Mouse (Mus musculus): Measurements from ENCODE around the gene Mtus2. TPM values are rescaled to one million over a fixed set of nuclear protein-coding genes. Genes with fewer than 3 reads are reported as not detected.
A peak's percentile ranks its signal among the peaks of the same experiment; 100 is the strongest.

The Mtus2 gene
- polyA plus RNA-seq, 1 experiment from 2014 or later = 27.7 TPM

DNA sequence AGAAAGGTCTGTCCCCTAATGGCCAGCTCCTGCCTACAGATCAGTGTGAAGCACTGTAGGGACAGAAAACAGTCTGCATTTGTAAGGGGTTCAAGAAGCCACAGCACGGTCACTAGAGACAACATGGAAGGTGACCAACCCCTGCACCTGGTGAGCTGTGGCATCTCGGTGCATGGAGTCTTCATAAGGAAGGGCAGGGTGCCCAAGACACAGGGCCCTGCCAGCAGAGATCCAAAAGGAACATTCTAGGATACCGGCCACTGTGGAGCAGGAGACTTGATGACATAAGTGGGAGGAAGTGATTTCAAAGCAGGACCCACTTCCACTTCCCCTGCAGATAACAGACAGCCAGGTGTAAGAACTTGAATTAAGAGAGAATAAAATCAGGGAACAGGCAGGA, 398.7 kb downstream of the Mtus2 start:
- no peak for DNase-seq (ENCODE audit: low spot score)
- WGBS = 89% methylated on average over 3 of the region's 3 CpGs
- no peak overlapping the region for H3K9ac ChIP-seq (ENCODE audit: low read length)

DNA sequence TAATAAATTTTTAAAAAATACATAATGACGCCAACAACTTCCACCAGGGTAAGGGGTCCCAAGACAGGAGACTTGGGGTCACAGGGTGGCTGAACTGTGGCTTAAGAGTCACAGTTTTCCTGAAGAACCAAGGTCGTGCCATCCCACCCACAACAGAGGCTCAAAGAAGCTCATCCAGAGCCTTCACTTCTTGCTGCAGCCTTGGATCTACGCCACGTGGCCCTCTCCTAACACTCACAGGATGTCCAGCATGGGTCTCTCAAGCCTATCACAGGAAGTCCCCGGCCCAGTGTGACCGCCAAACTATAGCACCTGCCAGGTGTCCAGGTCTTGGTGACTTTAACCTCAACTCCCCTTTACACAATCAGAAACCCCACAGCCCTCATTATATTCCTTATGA, 400.0 kb downstream of the Mtus2 start:
- ATAC-seq (replicated peaks; ENCODE audit: low FRiP score, low TSS enrichment, low read depth) = no peak
- no peak for DNase-seq (ENCODE audit: low spot score)
- Histone ChIP-seq H3K4me3 (ENCODE audit: low read depth, low read length) (no peak overlapping the region), H3K9me3 (ENCODE audit: control insufficient read depth, low read length) (no peaks in the 10 kb centered on the region), H3K27me3 (replicated peaks; ENCODE audit: control insufficient read depth, insufficient read depth, low read length) (no peaks in the 10 kb centered on the region), H3K36me3 (ENCODE audit: control insufficient read depth, insufficient read depth, low read length) (peaks cover 4% of the 10 kb centered on the region; the same call in 1 of the 2 replicates), H3K4me1 (replicated peaks; ENCODE audit: control insufficient read depth, insufficient read depth, low read length) (no peaks in the 10 kb centered on the region), H3K4me2 (ENCODE audit: low read length) (no peak overlapping the region), H3K27ac (ENCODE audit: low read depth) (no peak overlapping the region), H3K9ac (ENCODE audit: low read length) (no peak overlapping the region)
- 94% methylated on average over 6 of the region's 6 CpGs for WGBS

More for the DNA sequence above, 398.7 kb downstream of the Mtus2 start:
- Histone ChIP-seq H3K4me3 (ENCODE audit: low read depth, low read length) (no peak overlapping the region), H3K4me2 (ENCODE audit: low read length) (no peak overlapping the region), H3K27me3 (replicated peaks; ENCODE audit: control insufficient read depth, insufficient read depth, low read length) (no peaks in the 10 kb centered on the region), H3K27ac (ENCODE audit: low read depth) (no peak overlapping the region), H3K9me3 (ENCODE audit: control insufficient read depth, low read length) (no peaks in the 10 kb centered on the region), H3K36me3 (ENCODE audit: control insufficient read depth, insufficient read depth, low read length) (peaks cover 4% of the 10 kb centered on the region; the same call in 1 of the 2 replicates), H3K4me1 (replicated peaks; ENCODE audit: control insufficient read depth, insufficient read depth, low read length) (no peaks in the 10 kb centered on the region)
- ATAC-seq (replicated peaks; ENCODE audit: low FRiP score, low TSS enrichment, low read depth) = no peak

DNA sequence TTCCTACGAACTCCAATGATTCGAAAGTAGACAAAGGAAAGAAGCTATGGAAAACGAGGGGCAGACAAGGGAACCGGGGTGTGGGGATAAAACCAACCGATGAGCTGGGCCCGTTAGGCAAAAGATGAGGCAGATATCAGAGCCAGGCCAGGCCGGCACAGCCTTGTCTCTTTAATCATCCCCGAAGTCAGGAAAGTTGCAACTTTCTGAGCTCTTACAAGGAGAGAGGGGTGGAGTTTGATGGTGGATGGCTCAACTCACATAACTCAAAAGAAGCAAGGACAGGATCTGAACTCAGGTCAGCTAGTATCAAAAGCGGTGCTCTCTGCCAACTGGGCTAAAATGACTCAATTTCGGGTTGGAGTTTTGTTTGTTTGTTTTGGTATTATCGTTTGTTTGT, 402.0 kb downstream of the Mtus2 start:
- WGBS = 90% methylated on average over 11 of the region's 11 CpGs
- Histone ChIP-seq H3K9me3 (ENCODE audit: control insufficient read depth, low read length) (no peaks in the 10 kb centered on the region), H3K4me2 (ENCODE audit: low read length) (no peak overlapping the region)

DNA sequence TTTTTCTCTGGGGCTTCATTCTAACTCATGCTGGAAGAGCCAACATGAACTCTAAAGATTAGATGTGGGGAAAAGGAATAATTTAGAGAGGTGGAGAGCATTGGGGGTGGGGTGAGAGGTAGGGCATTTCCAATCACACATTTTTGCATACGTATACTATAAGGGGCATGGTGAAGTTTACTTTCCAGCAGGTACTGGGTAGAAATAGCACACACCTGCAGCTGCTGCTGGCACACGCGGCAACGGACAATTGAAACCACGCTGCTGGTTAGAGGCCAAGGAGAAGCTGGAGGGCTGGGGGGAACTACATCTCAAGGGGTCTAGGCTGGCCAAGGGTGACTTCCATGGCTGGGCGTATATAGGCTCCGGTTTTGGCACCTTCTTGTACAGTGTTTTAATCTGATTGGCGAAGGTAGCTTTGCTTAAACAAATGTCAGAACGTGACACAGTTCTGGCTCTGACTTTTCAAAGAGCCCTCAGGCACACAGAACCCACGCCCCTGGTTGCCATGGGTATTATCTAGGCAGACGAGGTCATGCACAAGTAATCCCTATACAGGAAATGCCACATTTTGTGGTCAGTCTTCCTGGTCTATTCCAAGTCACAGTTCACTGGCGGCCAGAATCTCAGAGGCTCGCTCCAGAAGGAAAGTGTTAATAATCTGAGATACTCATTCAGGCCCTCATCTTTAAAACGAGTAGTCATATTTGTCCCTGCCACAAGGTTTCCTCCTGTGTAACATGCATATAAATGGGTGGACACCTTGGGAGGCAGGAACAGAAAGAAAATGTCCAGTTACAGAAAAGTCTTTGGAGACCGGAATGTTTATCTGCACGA, 404.0 kb downstream of the Mtus2 start:
- no peaks in the 10 kb centered on the region; the same call in 1 of the 2 replicates for H3K4me1 ChIP-seq (replicated peaks; ENCODE audit: control insufficient read depth, insufficient read depth, low read length)
- no peak overlapping the region for H3K4me2 ChIP-seq (ENCODE audit: low read length)
- H3K4me3 ChIP-seq (ENCODE audit: low read depth, low read length) = no peak overlapping the region
- peaks cover 9% of the 10 kb centered on the region; the same call in 1 of the 2 replicates for H3K36me3 ChIP-seq (ENCODE audit: control insufficient read depth, insufficient read depth, low read length)
- DNase-seq (ENCODE audit: low spot score) = no peak
- H3K9me3 ChIP-seq (ENCODE audit: control insufficient read depth, low read length) = no peaks in the 10 kb centered on the region
- peak overlapping the region; percentile 64 for H3K27ac ChIP-seq (ENCODE audit: low read depth)
- WGBS = 49% methylated on average over 16 of the region's 16 CpGs
- peak; percentile 79 for ATAC-seq (replicated peaks; ENCODE audit: low FRiP score, low TSS enrichment, low read depth)
- no peak overlapping the region for H3K9ac ChIP-seq (ENCODE audit: low read length)
- H3K27me3 ChIP-seq (replicated peaks; ENCODE audit: control insufficient read depth, insufficient read depth, low read length) = no peaks in the 10 kb centered on the region

More for the DNA sequence above, 402.0 kb downstream of the Mtus2 start:
- ATAC-seq (replicated peaks; ENCODE audit: low FRiP score, low TSS enrichment, low read depth) (no peak), DNase-seq (ENCODE audit: low spot score) (no peak)
- Histone ChIP-seq H3K9ac (ENCODE audit: low read length) (no peak overlapping the region), H3K27ac (ENCODE audit: low read depth) (no peak overlapping the region), H3K4me3 (ENCODE audit: low read depth, low read length) (no peak overlapping the region), H3K4me1 (replicated peaks; ENCODE audit: control insufficient read depth, insufficient read depth, low read length) (no peaks in the 10 kb centered on the region; the same call in 1 of the 2 replicates), H3K27me3 (replicated peaks; ENCODE audit: control insufficient read depth, insufficient read depth, low read length) (no peaks in the 10 kb centered on the region), H3K36me3 (ENCODE audit: control insufficient read depth, insufficient read depth, low read length) (peaks cover 4% of the 10 kb centered on the region; the same call in 1 of the 2 replicates)

DNA sequence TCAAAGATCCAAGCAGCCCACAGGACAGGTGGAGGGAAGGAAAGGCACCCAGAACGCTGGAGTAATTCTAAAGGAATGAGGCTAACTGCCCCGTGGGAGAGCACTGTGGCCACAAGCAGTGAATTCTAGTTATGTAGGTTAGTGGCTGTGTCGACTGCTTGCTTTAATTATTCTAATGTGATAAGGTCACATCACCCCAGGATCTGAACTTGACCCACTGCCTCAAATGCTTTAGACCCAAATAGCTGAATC, 404.6 kb downstream of the Mtus2 start:
- H3K9me3 ChIP-seq (ENCODE audit: control insufficient read depth, low read length) = no peaks in the 10 kb centered on the region
- 28% methylated on average over 3 of the region's 3 CpGs for WGBS
- no peaks in the 10 kb centered on the region; the same call in 1 of the 2 replicates for H3K4me1 ChIP-seq (replicated peaks; ENCODE audit: control insufficient read depth, insufficient read depth, low read length)
- DNase-seq (ENCODE audit: low spot score) (no peak), ATAC-seq (replicated peaks; ENCODE audit: low FRiP score, low TSS enrichment, low read depth) (no peak)
- H3K27me3 ChIP-seq (replicated peaks; ENCODE audit: control insufficient read depth, insufficient read depth, low read length) = no peaks in the 10 kb centered on the region
- peaks cover 9% of the 10 kb centered on the region; the same call in 1 of the 2 replicates for H3K36me3 ChIP-seq (ENCODE audit: control insufficient read depth, insufficient read depth, low read length)
- peak overlapping the region; percentile 64 for H3K27ac ChIP-seq (ENCODE audit: low read depth)
- H3K4me3 ChIP-seq (ENCODE audit: low read depth, low read length) = no peak overlapping the region
- no peak overlapping the region for H3K9ac ChIP-seq (ENCODE audit: low read length)
- no peak overlapping the region for H3K4me2 ChIP-seq (ENCODE audit: low read length)

GRCm38 (mm10) chr5:148362296-148362695, 405.2 kb downstream of the Mtus2 start:
- Histone ChIP-seq H3K27me3 (replicated peaks; ENCODE audit: control insufficient read depth, insufficient read depth, low read length) (no peaks in the 10 kb centered on the region), H3K4me3 (ENCODE audit: low read depth, low read length) (no peak overlapping the region), H3K4me2 (ENCODE audit: low read length) (no peak overlapping the region), H3K9me3 (ENCODE audit: control insufficient read depth, low read length) (no peaks in the 10 kb centered on the region), H3K9ac (ENCODE audit: low read length) (no peak overlapping the region), H3K36me3 (ENCODE audit: control insufficient read depth, insufficient read depth, low read length) (peaks cover 9% of the 10 kb centered on the region; the same call in 1 of the 2 replicates), H3K4me1 (replicated peaks; ENCODE audit: control insufficient read depth, insufficient read depth, low read length) (no peaks in the 10 kb centered on the region; the same call in 1 of the 2 replicates), H3K27ac (ENCODE audit: low read depth) (no peak overlapping the region)
- WGBS = 93% methylated on average over 7 of the region's 7 CpGs
- DNase-seq (ENCODE audit: low spot score) (no peak), ATAC-seq (replicated peaks; ENCODE audit: low FRiP score, low TSS enrichment, low read depth) (no peak)

- H3K27ac ChIP-seq (ENCODE audit: low read depth) = no peak overlapping the region
- 82% methylated on average over 22 of the region's 22 CpGs for WGBS
- no peak overlapping the region for H3K4me2 ChIP-seq (ENCODE audit: low read length)
- peaks cover 7% of the 10 kb centered on the region; the same call in 1 of the 2 replicates for H3K36me3 ChIP-seq (ENCODE audit: control insufficient read depth, insufficient read depth, low read length)
- no peaks in the 10 kb centered on the region; the same call in 1 of the 2 replicates for H3K4me1 ChIP-seq (replicated peaks; ENCODE audit: control insufficient read depth, insufficient read depth, low read length)
- H3K27me3 ChIP-seq (replicated peaks; ENCODE audit: control insufficient read depth, insufficient read depth, low read length) = no peaks in the 10 kb centered on the region
- no peaks in the 10 kb centered on the region for H3K9me3 ChIP-seq (ENCODE audit: control insufficient read depth, low read length)
- DNase-seq (ENCODE audit: low spot score) (no peak), ATAC-seq (replicated peaks; ENCODE audit: low FRiP score, low TSS enrichment, low read depth) (no peak)
- H3K9ac ChIP-seq (ENCODE audit: low read length) = no peak overlapping the region
- no peak overlapping the region for H3K4me3 ChIP-seq (ENCODE audit: low read depth, low read length)
Observed at GRCm38 (mm10) chr5:148363441-148364113, 406.5 kb downstream of the Mtus2 start.

Measured in intestine, embryonic 14.5 days (tissue).